Mouse (Mus musculus): ENCODE measurements around the gene Fkbp11.

The Fkbp11 gene

DNA sequence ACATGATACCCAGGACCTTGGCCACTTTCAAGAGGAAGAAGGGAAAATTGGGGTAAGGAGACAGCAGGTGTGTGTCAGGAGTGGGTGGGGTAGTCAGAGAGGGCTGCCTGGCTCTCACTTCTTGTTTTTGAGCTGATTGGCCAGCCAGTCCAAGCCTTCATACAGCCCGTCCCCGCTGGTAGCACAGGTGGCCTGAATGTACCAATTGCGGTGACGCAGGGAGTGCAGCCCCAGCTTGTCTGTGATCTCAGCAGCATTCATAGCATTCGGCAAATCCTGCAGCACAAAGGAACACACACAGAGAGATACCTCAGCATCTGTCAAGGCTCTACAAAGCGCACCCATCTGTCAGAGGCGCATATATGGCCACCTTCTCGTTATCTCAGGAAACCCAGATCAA is 12.2 kb upstream of the Fkbp11 start:
- 61% methylated on average over 8 of the region's 8 CpGs for WGBS

DNA sequence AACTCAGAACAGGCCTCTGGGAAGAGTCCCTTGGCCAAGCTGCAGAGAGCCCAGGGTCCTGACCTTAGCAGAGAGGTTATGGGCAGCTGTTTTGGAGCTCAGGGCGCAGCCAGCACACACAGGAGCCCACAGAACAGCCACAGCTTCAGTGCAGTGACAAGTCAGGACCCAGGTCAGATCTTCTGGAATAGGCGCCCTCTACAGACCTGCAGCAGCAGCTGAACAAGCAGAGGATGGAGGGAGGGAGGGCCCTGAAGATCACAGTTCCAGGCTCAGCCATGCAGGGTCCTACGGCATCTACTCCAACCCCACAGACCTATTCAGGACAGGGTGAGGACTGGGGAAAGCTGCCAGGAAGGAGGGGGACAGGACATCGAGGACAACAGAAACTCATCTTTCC is 10.8 kb upstream of the Fkbp11 start:
- 68% methylated on average over 4 of the region's 4 CpGs for WGBS

DNA sequence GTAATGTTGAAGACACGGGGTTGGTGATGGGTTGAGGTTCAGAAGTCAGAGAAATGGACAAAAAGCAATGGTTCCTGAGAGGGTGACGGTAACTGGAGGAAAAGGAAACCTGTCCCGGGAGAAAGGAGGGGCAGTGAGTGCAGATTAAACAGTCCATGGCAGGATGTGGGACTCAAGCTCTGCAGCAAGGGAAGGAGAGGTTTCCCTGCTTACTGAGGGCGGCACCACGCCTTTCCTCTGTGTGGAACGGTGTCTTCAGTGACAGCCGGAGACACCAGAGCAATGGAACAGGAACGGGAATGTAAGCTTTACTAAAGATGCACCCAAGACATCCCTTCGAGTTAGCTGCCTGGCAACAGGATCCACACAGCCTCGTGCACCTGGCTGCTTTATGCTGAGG is 8.5 kb upstream of the Fkbp11 start:
- 81% methylated on average over 10 of the region's 10 CpGs for WGBS

DNA sequence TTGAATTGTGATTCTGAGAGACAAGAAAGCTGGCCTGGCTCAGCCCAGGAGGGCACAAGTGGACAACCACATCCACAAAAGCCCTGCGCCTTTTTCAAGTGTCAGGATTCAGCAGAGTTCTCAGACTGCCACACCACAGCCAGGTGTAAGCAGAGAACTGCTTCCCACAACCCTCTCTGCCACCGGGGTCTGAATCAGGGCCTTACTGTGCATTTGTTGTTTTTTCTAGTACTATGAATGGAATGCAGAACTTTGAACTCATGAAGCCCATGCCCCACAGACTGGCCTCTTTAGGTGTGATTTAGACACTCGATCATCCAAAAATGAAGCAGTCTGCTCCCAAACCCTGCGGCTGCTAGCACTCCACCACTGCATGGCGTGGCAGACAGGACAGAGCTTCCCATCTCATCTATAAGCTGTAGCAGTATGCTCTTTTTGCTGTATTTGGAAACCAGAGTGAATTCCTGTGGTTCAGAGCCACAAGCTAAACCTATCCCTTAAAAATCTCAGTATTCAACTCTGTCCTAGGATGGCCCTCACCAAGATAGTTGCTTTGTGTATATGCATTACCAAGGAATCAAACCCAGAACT is 6.1 kb upstream of the Fkbp11 start:
- 71% methylated on average over 5 of the region's 5 CpGs for WGBS

DNA sequence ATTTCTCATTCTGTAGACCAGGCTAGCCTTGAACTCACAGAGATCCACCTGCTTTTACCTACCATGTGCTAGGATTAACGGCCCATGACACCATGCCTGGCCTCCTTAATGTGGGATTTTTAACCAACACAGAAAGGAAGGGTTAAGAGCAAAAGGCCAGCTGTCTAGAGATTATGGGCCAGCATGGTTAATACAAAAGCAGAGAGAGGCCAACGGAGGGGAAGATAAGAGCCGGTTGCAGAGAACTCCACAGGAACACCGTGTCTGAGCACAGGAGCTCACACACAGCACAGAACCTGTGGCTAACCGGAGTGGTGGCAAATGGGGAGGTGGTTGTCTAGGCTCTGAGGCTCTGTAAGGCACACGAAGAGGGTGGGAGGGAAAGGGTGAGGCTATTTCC is 5.4 kb upstream of the Fkbp11 start:
- 78% methylated on average over 6 of the region's 6 CpGs for WGBS

DNA sequence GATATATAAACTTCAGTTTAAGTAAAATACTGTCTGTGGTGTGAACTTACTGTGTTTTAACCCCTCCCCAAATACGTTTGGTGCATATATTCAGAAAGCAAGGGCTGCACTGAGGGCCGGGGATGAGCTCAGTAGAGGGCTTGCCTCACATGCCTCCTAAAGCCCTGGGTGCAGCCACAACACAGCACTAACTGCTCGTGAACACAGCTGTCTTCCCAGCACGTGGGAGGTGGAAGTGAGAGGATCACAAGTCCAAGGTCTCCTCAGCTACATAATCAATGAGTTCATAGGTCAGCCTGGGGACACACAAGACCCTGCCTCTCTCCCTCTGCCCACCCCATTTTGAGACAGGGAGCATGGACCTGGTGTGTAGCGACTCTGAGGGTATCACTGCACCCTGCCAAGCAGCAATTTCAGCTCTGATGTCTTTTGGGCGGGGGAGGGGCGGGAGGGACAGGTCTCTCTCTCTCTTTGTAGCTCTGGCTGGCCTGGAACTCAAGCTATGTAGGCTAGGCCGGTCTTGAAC is 4.1 kb upstream of the Fkbp11 start:
- WGBS, result 56% methylated on average over 8 of the region's 8 CpGs

DNA sequence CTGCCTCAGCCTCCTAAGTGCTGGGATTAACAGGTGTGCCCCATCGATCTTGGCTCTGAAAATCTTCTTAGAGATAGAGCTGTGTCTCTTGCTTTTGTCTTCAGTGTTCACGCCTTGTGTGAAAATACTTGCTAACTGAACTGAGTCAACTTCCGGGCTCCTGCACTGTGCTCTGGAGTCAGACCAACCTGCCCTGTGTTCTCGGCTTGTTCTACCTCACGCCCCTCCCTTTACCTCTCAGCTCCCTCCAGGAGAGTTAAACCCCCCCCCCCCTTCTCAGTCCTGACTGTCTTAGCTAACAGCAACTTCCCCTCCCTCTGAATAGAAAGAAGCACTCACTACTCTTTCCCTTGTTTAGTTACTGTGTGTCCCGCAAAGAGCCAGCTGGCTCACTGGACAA is 2.8 kb upstream of the Fkbp11 start:
- 78% methylated on average over 6 of the region's 6 CpGs for WGBS

DNA sequence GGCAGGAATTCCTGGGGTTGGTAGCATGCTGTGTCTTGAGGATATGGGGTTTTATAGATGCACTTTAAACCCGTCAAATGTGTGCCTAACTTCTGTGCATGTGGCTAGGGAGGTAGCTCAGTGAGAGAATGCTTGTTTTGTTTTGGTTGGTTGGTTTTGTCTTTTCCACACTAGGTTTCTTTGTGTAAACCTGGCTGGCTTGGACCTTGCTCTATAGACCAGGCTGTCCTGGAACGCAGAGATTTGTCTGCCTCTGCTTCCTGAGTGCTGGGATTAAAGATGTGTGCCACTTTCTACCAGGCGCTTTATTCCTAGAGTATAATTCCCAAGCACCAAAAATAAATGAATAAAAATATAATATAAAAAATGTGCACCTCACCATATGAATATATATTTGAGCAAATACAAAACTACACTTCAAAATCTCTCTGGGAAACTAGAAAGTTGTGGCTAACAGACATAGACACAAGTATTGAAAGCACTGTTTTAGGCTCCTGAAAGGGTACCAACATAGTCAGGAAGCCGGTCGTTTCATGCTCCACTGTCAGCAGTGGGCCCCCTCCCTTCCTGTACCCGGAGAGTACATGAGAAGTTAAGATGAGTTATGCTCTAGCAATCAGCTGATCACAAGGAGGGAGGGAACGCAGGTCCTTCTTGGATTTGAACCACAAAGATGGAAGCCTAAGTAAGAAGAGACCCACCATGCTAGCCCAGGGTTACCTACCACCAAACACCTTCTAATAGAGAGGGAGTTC is 2.0 kb upstream of the Fkbp11 start:
- WGBS, result 52% methylated on average over 7 of the region's 7 CpGs

DNA sequence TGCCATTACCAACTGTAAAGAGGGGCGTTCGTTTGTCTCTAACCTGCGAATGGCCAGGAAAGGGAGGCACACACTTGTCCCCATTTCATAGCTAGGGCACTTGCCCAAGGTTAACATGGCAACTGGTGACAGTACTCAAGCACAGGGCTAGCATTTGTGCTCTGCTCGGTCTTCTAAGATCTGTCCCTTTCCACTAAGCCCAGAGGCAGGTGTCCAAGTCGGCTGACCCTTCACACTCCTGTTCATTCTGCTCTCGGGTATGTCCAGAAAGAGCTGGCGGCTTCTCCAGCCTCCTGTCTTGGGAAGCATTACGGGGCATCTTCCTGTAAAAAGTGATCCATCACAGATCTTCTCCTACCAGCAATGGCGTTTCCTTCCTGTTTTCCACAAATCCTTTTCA is 368 bp upstream of the Fkbp11 start:
- WGBS, result 38% methylated on average over 9 of the region's 9 CpGs

DNA sequence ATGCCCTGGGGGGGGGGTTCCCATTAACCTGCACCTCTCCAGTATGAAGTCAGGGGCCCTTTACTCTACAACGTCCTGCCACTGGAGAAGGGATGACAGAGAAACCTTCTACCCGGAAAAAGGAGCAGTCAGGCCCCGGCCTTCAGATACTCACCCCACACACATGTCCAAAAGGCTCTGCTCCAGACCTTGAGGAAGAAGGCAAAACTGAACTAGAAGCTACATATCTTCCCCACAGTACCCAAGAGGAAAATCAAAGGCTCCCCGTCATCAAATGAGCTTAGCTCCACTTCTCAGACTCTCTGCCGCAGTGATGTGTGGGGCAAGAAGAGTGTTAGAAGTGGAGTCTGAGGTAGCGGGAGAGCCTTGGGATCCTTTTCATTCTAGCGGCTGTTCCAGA is 1.3 kb downstream of the Fkbp11 start:
- 65% methylated on average over 7 of the region's 7 CpGs for whole genome bisulfite sequencing

DNA sequence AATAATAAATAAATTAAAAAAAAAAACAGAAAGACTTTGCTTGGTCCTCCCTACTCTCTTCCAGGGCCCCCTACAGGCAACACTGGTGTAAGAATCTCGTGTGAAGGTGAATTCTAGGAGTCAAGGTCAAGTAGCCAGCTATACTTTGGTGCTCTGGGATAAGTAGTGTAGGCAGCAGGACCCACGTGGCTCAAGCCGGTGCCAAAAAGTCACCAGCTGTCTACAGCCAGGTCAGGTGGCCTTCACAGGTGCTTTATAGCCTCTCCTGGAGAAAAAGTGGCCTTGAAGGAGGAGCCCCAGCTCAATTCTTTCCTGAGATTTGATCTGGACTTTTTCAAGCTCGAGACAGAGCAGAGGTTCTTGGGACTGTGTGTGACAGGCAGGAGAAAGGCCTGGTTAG is 1.9 kb downstream of the Fkbp11 start:
- WGBS, result 87% methylated on average over 4 of the region's 4 CpGs

DNA sequence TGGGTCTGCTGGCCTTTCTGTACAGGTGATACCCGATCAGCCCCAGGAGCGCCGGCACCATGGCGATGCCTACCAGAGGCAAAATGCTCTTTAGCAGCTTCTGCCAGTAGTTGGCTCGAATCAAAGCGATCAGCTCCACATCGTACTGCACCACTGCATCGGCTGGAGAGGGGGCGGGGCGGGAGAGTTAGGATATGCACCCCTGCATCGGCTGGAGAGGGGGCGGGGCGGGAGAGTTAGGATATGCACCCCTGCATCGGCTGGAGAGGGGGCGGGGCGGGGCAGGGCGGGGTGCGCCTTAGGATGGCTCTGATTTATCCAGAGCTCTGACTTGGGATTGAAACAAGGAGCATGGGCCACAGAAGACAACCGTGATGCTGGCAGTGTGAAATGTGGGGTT is 3.6 kb downstream of the Fkbp11 start:
- 24% methylated on average over 19 of the region's 19 CpGs for WGBS

DNA sequence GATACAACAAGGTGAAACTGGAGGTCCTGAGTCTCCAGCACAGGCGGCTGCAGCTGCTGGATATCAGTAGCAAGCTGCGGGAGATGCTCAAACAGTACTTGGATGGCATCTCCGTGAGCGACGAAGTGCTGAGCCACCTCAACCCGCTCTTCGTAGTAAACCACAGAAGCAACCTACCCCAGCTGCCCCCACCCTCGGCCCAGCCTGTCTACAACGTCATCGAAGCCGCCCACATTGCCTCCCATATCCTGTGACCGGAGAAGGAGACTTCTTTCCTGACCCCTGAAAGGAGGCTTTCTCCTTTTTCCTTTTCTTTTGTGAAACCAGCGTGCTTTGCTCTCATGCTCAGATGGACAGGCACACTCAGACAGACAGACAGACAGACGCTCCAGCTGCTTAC is 5.1 kb downstream of the Fkbp11 start:
- 47% methylated on average over 14 of the region's 14 CpGs for WGBS

DNA sequence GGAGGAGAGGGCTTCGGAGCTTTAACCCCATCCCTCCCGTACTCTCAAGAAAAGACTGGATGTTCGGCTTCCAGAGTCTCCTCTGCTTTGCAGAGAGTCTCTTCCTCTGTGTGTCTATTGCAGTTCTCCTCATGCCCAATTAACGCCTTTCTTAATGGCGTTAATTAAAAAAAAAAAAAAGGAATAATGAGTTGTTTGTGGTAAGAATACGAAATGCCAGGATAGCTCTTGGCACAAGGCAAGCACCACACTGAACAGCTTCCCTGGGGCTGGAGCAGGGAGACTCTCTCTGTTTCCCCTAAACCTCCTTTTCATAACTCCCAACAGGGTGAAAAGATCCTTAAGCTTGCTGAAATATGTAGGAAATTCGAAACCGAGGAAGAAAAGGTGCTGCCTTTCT is 5.8 kb downstream of the Fkbp11 start:
- WGBS, result 66% methylated on average over 8 of the region's 8 CpGs

DNA sequence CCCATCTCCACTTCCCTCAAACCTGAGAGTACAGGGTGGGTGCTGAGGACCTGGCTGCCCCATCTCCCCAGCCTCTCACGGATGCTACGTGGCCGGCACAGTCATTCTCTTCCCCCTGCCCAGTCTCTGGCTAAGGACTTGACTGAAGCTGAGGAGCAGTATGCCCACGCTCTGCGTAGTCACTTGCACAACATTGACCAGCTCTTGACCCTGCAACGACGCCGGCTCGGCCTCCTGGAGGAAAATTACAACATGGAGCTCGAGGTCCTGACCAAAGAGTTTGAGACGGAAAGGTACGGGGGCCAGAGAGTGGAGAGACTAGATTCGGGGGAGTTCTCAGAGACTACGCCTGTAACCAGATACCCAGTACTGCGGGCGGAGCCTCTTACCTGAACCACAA is 10.7 kb downstream of the Fkbp11 start:
- WGBS, result 80% methylated on average over 16 of the region's 16 CpGs

DNA sequence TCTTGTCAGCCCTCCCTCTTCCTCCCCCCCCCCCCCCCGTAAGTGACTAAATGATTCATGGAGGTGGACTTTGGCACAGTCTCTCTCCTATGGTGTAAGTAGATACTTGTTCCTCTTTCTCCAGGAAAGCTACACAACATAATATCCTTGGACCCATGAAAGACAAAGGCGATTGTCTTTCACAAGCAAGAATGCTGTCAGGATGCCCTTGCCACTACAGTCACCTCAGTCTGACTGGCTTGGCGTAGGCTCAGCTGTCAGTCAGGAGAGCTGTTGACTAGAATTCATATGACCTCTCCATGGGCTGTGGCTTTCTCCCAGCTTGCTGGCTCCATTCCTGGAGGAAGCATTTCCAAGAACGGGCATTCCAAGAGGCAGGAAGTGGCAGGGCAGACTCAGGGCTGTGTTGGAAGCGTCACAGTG is 13.8 kb downstream of the Fkbp11 start:
- WGBS, result 47% methylated on average over 5 of the region's 5 CpGs

DNA sequence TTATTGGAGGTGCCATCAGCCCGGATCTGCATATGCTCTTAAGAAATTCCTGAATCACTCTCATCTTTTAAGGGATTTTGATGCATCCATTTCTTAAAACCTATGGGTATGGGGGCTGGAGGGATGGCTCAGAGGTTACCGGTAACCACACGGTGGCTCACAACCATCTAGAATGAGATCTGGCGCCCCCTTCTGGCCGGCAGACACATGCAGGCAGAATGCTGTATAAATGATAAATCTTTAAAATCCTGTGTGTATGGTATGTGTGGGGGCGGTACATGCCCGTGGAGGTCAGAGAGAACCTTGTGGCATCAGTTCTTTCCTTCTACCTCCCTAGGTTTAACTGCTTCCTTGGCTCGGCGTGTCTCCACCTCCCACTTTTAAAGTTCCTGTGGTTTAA is 17.6 kb downstream of the Fkbp11 start:
- 18% methylated on average over 9 of the region's 9 CpGs for WGBS

DNA sequence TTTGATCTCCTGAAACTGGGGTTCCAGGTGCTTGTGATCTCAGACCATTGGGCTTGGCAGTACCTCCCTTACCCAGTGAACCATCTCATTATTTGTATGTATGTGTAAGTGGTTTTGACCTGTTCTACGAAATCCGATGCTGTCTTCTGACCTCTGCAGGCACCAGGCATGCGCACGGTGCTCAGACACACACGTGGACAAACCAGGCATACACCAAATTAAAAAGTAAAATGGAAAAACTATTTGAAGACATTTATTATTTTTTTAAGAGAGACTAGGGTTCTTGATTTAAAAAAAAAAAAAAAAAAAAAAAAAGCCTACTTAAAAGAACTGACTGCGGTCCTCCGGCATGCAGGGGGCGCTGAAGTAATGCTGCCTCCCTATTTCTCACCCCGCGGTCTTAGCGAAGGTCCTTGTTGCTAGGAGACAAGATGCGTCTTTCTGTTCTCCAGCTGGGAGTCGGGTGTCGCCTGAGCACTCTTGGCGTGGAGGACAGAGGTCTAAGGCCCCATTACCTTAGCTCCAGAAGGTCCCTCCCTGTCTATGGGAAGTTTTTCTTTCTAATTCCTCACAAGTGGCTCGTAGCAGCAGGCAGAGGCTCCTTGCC is 20.1 kb downstream of the Fkbp11 start, which contains the start of gene Ccdc65:
Gene Ccdc65, plus strand, starts transcription at position 442 of the 607 bp plus-strand sequence.
- WGBS, result 20% methylated on average over 16 of the region's 16 CpGs

DNA sequence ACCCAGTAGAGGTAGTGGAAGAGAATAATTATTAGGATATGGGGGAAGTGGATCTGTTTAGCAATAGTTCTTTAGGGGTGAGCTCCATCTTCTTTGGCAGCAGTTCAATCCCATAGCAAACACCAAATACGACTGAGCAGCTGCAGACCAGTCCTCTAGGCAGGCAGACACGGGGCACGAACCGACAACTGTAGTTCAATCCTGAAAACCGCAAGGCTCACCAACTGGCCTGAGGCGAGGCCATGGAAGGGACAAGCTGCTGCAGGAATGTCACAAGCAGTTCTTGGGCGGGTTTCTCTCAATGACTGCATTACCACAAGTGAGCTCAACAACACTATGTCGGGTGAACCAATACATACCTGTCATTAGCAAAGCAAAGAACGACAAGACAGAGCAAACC is 23.7 kb downstream of the Fkbp11 start:
- WGBS, result 73% methylated on average over 9 of the region's 9 CpGs

DNA sequence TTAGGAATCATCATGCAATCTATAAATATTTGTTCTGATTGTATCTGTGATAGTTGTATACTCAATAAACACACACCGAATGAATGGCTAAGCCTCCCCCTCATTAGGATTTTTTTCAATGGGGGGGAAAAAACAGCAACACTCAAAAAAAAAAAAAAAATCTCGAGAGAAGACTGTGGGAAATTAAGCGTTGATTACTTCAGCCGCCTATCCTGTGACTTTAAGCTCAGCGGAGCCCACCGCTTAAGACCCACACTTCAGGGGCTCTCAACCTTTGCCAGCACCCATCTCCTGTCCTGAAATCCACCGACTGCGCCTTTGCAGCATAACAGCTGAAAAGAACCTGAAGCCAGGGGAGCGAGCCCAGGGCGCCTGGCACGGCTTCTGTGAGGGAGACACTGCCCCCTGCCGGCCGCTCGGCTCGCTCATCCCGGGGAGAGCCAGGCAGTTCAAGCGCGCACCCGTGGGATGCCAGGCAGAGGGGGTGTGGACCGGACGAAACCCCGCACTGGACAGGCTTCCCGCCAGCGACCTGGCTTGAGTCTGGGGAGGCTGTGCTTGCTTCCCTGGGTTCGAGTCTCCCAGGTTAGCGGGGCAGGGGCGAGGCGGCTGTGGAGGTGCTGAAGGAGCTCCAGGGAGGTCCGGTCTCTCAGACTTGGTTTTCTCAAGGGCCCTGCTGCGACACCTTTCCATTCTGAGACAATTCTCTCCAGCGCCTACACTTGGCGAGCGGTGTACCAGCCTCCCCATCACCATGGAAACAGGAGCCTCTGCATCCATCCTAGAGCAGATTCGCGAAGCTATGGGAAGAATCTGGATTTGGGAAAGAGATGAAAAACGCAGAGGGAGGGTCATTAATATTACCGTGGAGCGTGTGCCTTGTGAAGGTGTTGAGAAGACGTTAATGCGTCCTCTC is 28.6 kb downstream of the Fkbp11 start:
- 2% methylated on average over 40 of the region's 40 CpGs for WGBS

DNA sequence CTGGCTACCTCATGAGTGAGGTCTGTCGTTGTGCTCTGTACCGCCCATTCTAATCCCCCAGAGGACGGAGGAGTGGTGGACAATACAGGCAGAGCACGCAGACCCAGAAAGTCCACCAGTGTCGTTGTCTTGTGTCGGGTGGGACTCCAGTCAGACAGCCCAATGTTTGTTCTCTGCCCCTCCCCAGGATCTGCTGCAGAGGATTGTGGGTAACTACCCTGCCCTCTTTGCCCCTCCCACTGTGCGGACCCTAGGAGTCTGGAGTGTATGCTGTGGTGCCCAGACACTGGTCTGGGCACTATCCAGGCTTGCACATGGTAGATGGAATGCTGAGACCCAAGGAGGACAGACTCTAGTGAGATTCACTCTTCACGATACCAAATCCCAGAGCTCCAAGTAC is 31.8 kb downstream of the Fkbp11 start:
- 56% methylated on average over 8 of the region's 8 CpGs for WGBS

DNA sequence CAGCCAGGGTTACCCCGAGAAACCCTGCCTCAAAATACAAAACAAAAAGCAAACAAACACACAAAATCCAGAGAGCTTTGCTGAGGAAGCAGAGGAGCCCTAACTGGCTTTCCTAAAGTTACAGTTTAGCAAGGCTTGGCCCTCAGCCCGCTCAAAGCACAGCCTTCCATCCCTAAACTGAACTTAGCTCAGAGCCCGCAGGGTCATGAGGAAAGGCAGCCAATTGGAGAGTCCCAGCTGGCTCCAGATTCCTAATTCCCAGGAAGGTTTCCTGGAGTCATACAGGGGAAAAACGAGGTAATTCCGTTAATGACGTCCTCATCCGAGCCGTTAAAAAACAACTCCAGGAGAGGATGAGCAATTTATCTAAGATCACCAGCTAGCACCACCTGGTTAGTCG is 32.3 kb downstream of the Fkbp11 start:
- WGBS, result 43% methylated on average over 9 of the region's 9 CpGs
